Mouse (Mus musculus) limb, embryonic 14.5 days (tissue): ENCODE results near the gene Rbfox3. TPM values are rescaled to one million over a fixed set of nuclear protein-coding genes. Genes with fewer than 3 reads are reported as not detected.

Source experiments
- ATAC-seq: fragments of 200-750 bp; cut with Nextera tagmentation; 2 replicates; pipeline ENCODE4 v1.8.0; 2017; ENCODE audit warnings: low read depth, moderate number of reproducible peaks, moderate TSS enrichment; ENCODE audit not compliant: low FRiP score
- DNase-seq: peaks from one replicate; pipeline ENCODE4 v3.0.0-alpha.2; 2015; ENCODE audit warnings: low spot score
- H3K27ac ChIP-seq: fragments of 300-500 bp; sonication (generic); replicated peaks from 2 replicates; pipeline ENCODE4 v1.5.1; 2014; ENCODE audit warnings: low read depth, mild to moderate bottlenecking, low read length, moderate library complexity, mixed read lengths
- H3K27me3 ChIP-seq: fragments of 300-500 bp; sonication (generic); 2 replicates; pipeline ENCODE4 v1.6.1; 2014; ENCODE audit warnings: low read length, mixed read lengths; ENCODE audit not compliant: control insufficient read depth, insufficient read depth
- H3K36me3 ChIP-seq: fragments of 300-500 bp; sonication (generic); 2 replicates; pipeline ENCODE4 v1.6.1; 2014; ENCODE audit warnings: mild to moderate bottlenecking, low read length, moderate library complexity, mixed read lengths; ENCODE audit not compliant: control insufficient read depth, insufficient read depth
- H3K4me1 ChIP-seq: fragments of 300-500 bp; sonication (generic); 2 replicates; pipeline ENCODE4 v1.6.1; 2014; ENCODE audit warnings: antibody characterized with exemption, low read length, mixed read lengths; ENCODE audit not compliant: control insufficient read depth, insufficient read depth
- H3K4me2 ChIP-seq: fragments of 300-500 bp; sonication (generic); replicated peaks from 2 replicates; pipeline ENCODE4 v1.6.1; 2014; ENCODE audit warnings: low read depth, mild to moderate bottlenecking, low read length, moderate library complexity; ENCODE audit not compliant: severe bottlenecking
- H3K4me3 ChIP-seq: fragments of 300-500 bp; sonication (generic); replicated peaks from 2 replicates; pipeline ENCODE4 v1.5.1; 2014; ENCODE audit warnings: low read length
- H3K9ac ChIP-seq: fragments of 300-500 bp; sonication (generic); 2 replicates; pipeline ENCODE4 v1.6.1; 2014; ENCODE audit warnings: mild to moderate bottlenecking, low read depth, low read length, moderate library complexity; ENCODE audit not compliant: severe bottlenecking
- H3K9me3 ChIP-seq: fragments of 300-500 bp; sonication (generic); 2 replicates; pipeline ENCODE4 v1.6.1; 2016; ENCODE audit warnings: low read length; ENCODE audit not compliant: control insufficient read depth
- POLR2A ChIP-seq: fragments of 200-500 bp; IDR thresholded peaks from 2 replicates; pipeline ENCODE4 v1.8.0; 2012; ENCODE audit warnings: inconsistent platforms, mild to moderate bottlenecking, moderate library complexity, borderline replicate concordance; ENCODE audit not compliant: insufficient read depth, insufficient read length; ENCODE audit errors: extremely low read depth
- WGBS: fragments of 180-500 bp; shearing (Covaris S2); extraction: QIAGEN DNeasy Blood & Tissue Kit; methylation state at CpG from one replicate; pipeline ENCODE4 v1.1.7; 2014; 5-methylcytosine and 5-hydroxymethylcytosine counted together
- polyA plus RNA-seq, 2 experiments: library from polyadenylated mRNA; depleted of rRNA in 1 of 2; stranded (reverse) in 1 of 2; unstranded in 1 of 2; fragments of >200 nt; fragmentation: Nextera tagmentation in 1 of 2; extraction: Ambion mirVana in 1 of 2; gene quantifications; 2 replicates each; pipeline versions ENCODE4 v1.2.1 to v1.2.3; 2012 to 2014

The Rbfox3 gene
- polyA plus RNA-seq, 2 experiments = 0.43 to 0.44 TPM

DNA sequence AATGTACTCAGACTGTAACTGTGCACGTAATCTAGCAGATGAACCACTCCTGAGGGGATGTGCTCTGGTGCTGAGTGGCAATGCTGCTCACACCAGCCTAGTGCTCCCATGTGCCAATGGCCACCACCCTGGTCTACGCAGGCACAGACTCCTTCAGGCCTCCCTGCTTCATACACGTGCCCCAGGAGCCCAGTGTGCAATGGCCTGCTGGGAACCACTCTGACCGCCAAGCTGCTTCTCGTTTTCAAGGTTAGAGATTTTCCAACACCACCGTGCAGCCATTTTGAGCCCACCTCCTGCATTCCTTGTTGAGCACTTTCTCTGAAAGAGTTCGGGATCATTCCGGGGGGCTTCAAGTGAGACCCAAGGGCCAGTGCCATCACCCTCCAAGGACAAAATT lies 50.6 kb downstream of the Rbfox3 start:
- H3K36me3 ChIP-seq = no peaks in the 10 kb centered on the region
- H3K4me3 ChIP-seq = no peak overlapping the region
- no peak overlapping the region for H3K9ac ChIP-seq
- 81% methylated on average over 8 of the region's 8 CpGs for WGBS
- ATAC-seq (no peak), DNase-seq (no peak)
- no peaks in the 10 kb centered on the region for H3K9me3 ChIP-seq
- H3K27me3 ChIP-seq = no peaks in the 10 kb centered on the region
- H3K4me1 ChIP-seq = no peaks in the 10 kb centered on the region
- no peak overlapping the region for H3K27ac ChIP-seq
- TF ChIP-seq POLR2A = no peak
- H3K4me2 ChIP-seq = no peak overlapping the region

DNA sequence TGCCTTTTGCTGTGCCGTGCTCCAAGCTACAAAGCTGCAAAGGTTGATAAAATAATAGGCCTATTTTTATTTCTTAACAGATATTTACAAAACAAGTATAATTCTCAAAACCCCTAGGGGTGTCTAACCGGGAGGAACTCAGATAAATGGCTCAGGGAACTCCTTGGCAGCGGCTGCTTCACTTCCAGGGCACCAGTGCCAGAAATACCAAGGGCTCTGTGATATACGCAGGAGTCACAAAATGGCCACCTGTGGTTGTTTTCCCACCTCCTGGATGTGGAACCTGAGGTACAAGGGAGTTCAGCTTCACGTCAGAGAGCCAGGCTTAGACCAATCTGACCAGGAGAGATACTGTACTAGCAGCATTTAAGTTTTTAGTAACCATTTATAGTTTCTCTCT lies 51.6 kb downstream of the Rbfox3 start:
- ATAC-seq (no peak), DNase-seq (no peak)
- no peak overlapping the region for H3K9ac ChIP-seq
- no peak for TF ChIP-seq POLR2A
- no peaks in the 10 kb centered on the region for H3K9me3 ChIP-seq
- no peaks in the 10 kb centered on the region for H3K27me3 ChIP-seq
- H3K27ac ChIP-seq = no peak overlapping the region
- H3K36me3 ChIP-seq = no peaks in the 10 kb centered on the region
- no peaks in the 10 kb centered on the region for H3K4me1 ChIP-seq
- 72% methylated on average over 5 of the region's 5 CpGs for WGBS
- H3K4me3 ChIP-seq = no peak overlapping the region
- no peak overlapping the region for H3K4me2 ChIP-seq

DNA sequence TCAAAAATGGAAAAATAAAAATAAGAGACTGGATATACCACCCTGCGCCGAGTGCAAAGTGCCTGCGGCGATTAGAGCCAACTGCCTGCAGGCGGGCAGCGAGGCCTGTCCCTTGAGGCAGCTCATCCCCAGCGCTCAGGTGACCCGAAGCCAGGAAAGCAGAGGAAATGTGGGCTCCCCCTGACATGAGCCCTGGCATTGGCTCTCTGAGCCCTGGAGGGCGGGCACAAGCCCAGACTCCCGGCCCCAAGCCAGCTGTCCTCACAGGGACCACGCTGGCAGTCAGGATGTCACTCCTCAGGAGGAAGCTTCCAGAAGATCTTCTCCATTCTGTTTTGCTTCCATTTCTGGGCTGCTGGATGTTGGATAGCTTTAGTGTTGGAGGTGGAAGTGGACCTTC lies 53.1 kb downstream of the Rbfox3 start:
- no peak for TF ChIP-seq POLR2A

DNA sequence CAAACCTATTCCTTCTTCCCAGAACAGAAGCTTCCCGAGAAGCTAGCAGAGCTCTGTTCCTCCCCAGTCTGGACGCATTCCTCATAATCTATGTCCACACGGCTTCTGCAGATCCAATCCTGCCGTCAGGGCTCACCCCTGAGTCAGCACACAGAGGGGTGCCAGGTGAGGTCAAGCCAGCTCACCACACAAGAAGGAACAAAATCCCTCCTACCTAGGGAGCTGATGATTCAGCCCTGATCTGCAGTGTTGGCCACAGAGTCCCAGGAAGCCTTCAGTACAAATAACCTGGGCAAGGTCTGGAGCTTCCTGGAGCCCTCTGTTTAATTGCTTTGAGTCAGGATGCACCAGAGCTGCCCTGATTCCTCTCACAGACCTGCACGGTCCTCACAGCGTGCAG lies 60.0 kb downstream of the Rbfox3 start:
- no peak overlapping the region for H3K27ac ChIP-seq
- H3K4me1 ChIP-seq = no peaks in the 10 kb centered on the region
- H3K4me3 ChIP-seq = no peak overlapping the region
- no peaks in the 10 kb centered on the region for H3K9me3 ChIP-seq
- H3K27me3 ChIP-seq = no peaks in the 10 kb centered on the region
- no peak for DNase-seq
- H3K4me2 ChIP-seq = no peak overlapping the region
- H3K9ac ChIP-seq = no peak overlapping the region
- 66% methylated on average over 6 of the region's 6 CpGs for WGBS
- H3K36me3 ChIP-seq = no peaks in the 10 kb centered on the region
- no peak for ATAC-seq
- no peak for TF ChIP-seq POLR2A

More for the DNA sequence above, 53.1 kb downstream of the Rbfox3 start:
- Histone ChIP-seq H3K27me3 (no peaks in the 10 kb centered on the region), H3K9me3 (no peaks in the 10 kb centered on the region), H3K4me3 (no peak overlapping the region), H3K9ac (no peak overlapping the region), H3K4me2 (no peak overlapping the region), H3K36me3 (no peaks in the 10 kb centered on the region), H3K4me1 (no peaks in the 10 kb centered on the region), H3K27ac (no peak overlapping the region)
- no peak for ATAC-seq
- DNase-seq = no peak
- 74% methylated on average over 11 of the region's 11 CpGs for WGBS

DNA sequence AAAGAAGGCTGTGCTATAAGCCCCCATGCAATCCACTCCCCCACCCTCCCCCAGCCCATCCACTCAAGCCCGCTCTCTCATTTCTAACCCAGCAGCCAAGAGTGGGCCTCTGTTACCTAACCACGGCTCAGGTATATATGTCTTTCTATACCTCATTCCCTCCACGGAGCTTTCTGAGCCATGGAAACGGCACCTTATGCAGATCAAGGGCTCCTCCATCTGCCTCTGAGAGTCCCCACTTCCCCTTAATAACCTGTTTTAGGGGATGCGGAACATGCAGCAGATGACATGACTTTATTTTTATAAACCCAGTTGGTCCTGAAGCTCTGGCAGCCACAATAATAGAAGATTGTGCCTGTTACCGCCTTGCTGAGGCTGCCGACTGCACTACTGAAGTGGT lies 63.4 kb downstream of the Rbfox3 start:
- no peak overlapping the region for H3K4me3 ChIP-seq
- H3K27ac ChIP-seq = no peak overlapping the region
- no peaks in the 10 kb centered on the region for H3K9me3 ChIP-seq
- H3K4me2 ChIP-seq = no peak overlapping the region
- 73% methylated on average over 7 of the region's 7 CpGs for WGBS
- DNase-seq = no peak
- H3K9ac ChIP-seq = no peak overlapping the region
- no peak for TF ChIP-seq POLR2A
- no peaks in the 10 kb centered on the region for H3K27me3 ChIP-seq
- no peak for ATAC-seq
- H3K36me3 ChIP-seq = no peaks in the 10 kb centered on the region
- H3K4me1 ChIP-seq = no peaks in the 10 kb centered on the region

DNA sequence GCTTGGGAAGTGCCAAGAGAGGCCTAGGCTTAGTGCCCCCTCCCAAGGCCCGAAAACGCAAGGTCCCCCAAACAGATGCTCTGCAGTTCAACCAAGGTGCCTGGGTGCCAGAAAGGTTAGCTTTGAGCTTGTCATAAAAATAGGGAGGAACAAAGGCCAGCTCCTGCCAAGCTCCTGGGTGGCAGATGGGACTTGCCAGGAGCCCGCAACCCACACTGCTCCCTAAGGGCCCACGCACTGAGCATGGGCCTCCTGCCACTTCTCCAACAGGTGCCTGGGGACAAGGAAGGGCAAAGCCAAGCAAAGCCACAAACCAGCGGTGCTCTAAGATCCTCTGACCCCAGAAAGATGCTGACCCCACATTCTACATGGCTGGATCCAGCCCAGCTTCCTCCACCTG lies 70.4 kb downstream of the Rbfox3 start:
- H3K27ac ChIP-seq = no peak overlapping the region
- no peaks in the 10 kb centered on the region for H3K9me3 ChIP-seq
- no peak overlapping the region for H3K4me2 ChIP-seq
- H3K9ac ChIP-seq = no peak overlapping the region
- DNase-seq (no peak), ATAC-seq (no peak)
- TF ChIP-seq POLR2A = no peak
- no peak overlapping the region for H3K4me3 ChIP-seq
- no peaks in the 10 kb centered on the region for H3K27me3 ChIP-seq
- no peaks in the 10 kb centered on the region for H3K36me3 ChIP-seq
- 65% methylated on average over 5 of the region's 5 CpGs for WGBS
- H3K4me1 ChIP-seq = no peaks in the 10 kb centered on the region
